Mouse (Mus musculus): Measurements from ENCODE around the gene Tada2a.

- TF ChIP-seq CTCF (IDR thresholded peaks at IDR 0.05; ENCODE audit: borderline replicate concordance, control insufficient read depth, extremely low read depth, insufficient read depth, low read length, poor library complexity) (no peak), POLR2A (IDR thresholded peaks at IDR 0.05; ENCODE audit: control insufficient read depth, extremely low read depth, insufficient read depth, low read length, poor library complexity) (no peak)
Measured at GRCm38 (mm10) chr11:84178571-84178970, 49.2 kb upstream of the Tada2a start.

All from thymus, adult 2 months (tissue).